Mouse (Mus musculus): ENCODE results near the gene Ulk4. TPM values are rescaled to one million over a fixed set of nuclear protein-coding genes. Genes with fewer than 3 reads are reported as not detected.

Ulk4 gene
- polyA plus RNA-seq, 1 experiment, result 2.9 TPM

DNA sequence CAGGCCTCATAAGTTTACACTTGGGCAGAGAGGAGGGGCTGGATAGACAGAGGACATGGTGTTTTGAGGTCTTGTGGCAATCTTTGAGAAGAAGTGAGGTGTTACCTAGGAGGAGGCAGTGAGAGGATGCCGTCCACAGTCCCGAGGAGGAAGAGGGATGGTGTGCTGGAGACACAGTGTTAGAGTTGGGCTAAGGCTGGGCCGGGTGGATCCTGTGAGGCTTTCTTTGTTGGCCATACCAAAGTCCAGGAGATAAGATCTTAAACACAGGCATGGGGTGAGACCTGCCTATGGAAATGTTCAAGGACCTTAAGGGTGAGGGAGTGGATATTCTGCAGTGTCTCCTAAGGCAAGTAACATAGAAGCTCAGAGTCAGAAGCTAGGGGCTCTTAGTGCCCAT lies 325.1 kb downstream of the Ulk4 start:
- no peak overlapping the region for H3K27ac ChIP-seq (ENCODE audit: control insufficient read depth, insufficient read depth, low read length)
- H3K36me3 ChIP-seq (ENCODE audit: control insufficient read depth, insufficient read depth, low read length), result peaks cover 71% of the 10 kb centered on the region
- WGBS, result 96% methylated on average over 3 of the region's 3 CpGs
- H3K4me1 ChIP-seq (replicated peaks; ENCODE audit: control insufficient read depth, insufficient read depth, low read length), result 0 out of 2 replicates have a peak, but pooled peaks cover 2% of the 10 kb centered on the region
- TF ChIP-seq POLR2A (IDR thresholded peaks at IDR 0.05; ENCODE audit: control insufficient read depth, extremely low read depth, insufficient read depth, low read length, poor library complexity) (no peak), CTCF (IDR thresholded peaks at IDR 0.05; ENCODE audit: borderline replicate concordance, control insufficient read depth, extremely low read depth, insufficient read depth, low read length, poor library complexity) (no peak)
- no peak for DNase-seq
- no peak overlapping the region for H3K4me3 ChIP-seq (ENCODE audit: control insufficient read depth, insufficient read depth, low read length)
- no peaks in the 10 kb centered on the region for H3K27me3 ChIP-seq (ENCODE audit: control insufficient read depth, insufficient read depth, low read length)

DNA sequence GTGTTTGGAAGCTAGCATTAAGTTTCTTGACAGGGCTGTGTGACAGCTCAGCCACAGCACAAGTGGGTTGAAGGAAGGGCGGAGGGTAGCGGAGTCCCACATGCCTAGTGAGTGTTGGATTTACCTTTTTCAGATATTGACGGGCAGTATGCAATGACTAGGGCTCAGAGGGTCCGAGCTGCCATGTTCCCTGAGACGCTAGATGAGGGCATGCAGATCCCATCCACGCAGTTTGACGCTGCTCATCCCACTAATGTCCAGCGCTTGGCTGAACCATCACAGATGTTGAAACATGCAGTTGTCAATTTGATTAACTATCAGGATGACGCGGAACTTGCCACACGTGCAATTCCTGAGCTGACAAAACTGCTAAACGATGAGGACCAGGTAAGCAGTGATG lies 326.2 kb downstream of the Ulk4 start:
- TF ChIP-seq CTCF (IDR thresholded peaks at IDR 0.05; ENCODE audit: borderline replicate concordance, control insufficient read depth, extremely low read depth, insufficient read depth, low read length, poor library complexity) (no peak), POLR2A (IDR thresholded peaks at IDR 0.05; ENCODE audit: control insufficient read depth, extremely low read depth, insufficient read depth, low read length, poor library complexity) (no peak)
- Histone ChIP-seq H3K27ac (ENCODE audit: control insufficient read depth, insufficient read depth, low read length) (no peak overlapping the region), H3K4me3 (ENCODE audit: control insufficient read depth, insufficient read depth, low read length) (no peak overlapping the region), H3K4me1 (replicated peaks; ENCODE audit: control insufficient read depth, insufficient read depth, low read length) (0 out of 2 replicates have a peak, but pooled peaks cover 2% of the 10 kb centered on the region), H3K36me3 (ENCODE audit: control insufficient read depth, insufficient read depth, low read length) (peaks cover 59% of the 10 kb centered on the region), H3K27me3 (ENCODE audit: control insufficient read depth, insufficient read depth, low read length) (no peaks in the 10 kb centered on the region)
- 95% methylated on average over 12 of the region's 12 CpGs for WGBS
- DNase-seq, result no peak

DNA sequence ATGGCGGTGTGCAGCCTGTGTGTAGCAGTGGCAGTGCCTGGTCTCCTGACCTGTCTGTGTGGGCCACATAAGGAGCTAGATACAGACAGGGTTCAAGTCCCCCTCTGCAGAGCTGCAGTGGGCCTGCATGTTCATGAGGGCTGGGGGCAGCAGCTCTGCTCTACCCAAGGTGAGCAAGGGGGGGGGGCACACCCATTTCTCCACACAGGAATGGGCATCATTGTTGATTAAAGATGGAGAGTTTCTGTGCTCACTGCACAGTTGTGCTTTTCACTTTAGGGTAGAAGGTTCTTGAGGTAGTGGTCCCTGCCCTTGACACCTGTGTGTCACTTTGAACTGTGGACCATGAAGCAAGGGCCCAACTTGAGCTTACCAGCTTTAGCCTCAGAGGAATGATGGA lies 328.2 kb downstream of the Ulk4 start:
- H3K27ac ChIP-seq (ENCODE audit: control insufficient read depth, insufficient read depth, low read length), result no peak overlapping the region
- peaks cover 40% of the 10 kb centered on the region for H3K36me3 ChIP-seq (ENCODE audit: control insufficient read depth, insufficient read depth, low read length)
- no peak for DNase-seq
- H3K4me3 ChIP-seq (ENCODE audit: control insufficient read depth, insufficient read depth, low read length), result no peak overlapping the region
- H3K27me3 ChIP-seq (ENCODE audit: control insufficient read depth, insufficient read depth, low read length), result no peaks in the 10 kb centered on the region
- H3K4me1 ChIP-seq (replicated peaks; ENCODE audit: control insufficient read depth, insufficient read depth, low read length), result peaks cover 4% of the 10 kb centered on the region; the same call in 1 of the 2 replicates
- TF ChIP-seq POLR2A (IDR thresholded peaks at IDR 0.05; ENCODE audit: control insufficient read depth, extremely low read depth, insufficient read depth, low read length, poor library complexity) (no peak), CTCF (IDR thresholded peaks at IDR 0.05; ENCODE audit: borderline replicate concordance, control insufficient read depth, extremely low read depth, insufficient read depth, low read length, poor library complexity) (no peak)
- 100% methylated on average over 1 of the region's 1 CpGs for WGBS

DNA sequence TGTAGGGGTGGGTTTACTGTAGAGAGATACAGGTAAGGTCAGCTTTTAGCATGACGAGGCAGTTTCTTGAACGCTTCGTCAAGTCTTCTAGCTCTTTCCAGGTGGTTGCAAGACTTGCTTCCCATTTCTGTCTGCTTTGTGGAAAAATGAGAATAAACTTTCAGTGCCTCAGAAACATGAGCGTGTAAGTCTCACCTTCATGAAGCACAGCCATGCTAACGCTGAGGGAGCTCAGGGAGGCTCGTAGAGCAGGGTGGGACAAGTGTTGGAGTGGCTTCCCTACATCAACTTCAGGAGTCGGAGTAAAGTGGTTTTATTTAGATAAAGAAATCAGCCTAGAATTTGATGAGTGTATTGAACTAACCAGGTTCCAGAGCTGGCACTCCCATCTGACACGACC lies 330.9 kb downstream of the Ulk4 start:
- Histone ChIP-seq H3K4me1 (replicated peaks; ENCODE audit: control insufficient read depth, insufficient read depth, low read length) (peaks cover 10% of the 10 kb centered on the region; the same call in 1 of the 2 replicates), H3K27me3 (ENCODE audit: control insufficient read depth, insufficient read depth, low read length) (no peaks in the 10 kb centered on the region), H3K4me3 (ENCODE audit: control insufficient read depth, insufficient read depth, low read length) (no peak overlapping the region), H3K36me3 (ENCODE audit: control insufficient read depth, insufficient read depth, low read length) (peaks cover 13% of the 10 kb centered on the region), H3K27ac (ENCODE audit: control insufficient read depth, insufficient read depth, low read length) (no peak overlapping the region)
- DNase-seq, result no peak
- 93% methylated on average over 8 of the region's 8 CpGs for WGBS
- TF ChIP-seq CTCF (IDR thresholded peaks at IDR 0.05; ENCODE audit: borderline replicate concordance, control insufficient read depth, extremely low read depth, insufficient read depth, low read length, poor library complexity) (no peak), POLR2A (IDR thresholded peaks at IDR 0.05; ENCODE audit: control insufficient read depth, extremely low read depth, insufficient read depth, low read length, poor library complexity) (no peak)

DNA sequence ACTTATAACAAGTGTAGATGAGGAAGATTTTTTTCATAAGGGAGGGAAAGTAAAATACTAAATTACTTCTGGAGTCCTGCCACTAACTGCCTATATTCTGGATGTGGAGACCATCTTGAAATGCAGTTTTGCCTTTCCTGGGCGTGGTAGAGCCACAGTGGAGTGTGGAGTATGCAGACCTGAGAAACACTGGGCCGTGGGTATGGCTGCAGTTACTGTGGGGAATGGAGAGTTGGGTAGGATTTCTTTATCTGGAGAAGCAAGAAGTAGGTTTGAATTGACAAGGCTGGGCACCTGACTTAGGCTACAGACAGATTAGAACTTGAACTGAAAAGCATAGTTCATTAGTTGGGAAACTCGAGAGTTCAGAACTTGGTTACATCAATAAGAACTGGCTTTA lies 332.8 kb downstream of the Ulk4 start:
- H3K4me1 ChIP-seq (replicated peaks; ENCODE audit: control insufficient read depth, insufficient read depth, low read length), result peaks cover 13% of the 10 kb centered on the region

DNA sequence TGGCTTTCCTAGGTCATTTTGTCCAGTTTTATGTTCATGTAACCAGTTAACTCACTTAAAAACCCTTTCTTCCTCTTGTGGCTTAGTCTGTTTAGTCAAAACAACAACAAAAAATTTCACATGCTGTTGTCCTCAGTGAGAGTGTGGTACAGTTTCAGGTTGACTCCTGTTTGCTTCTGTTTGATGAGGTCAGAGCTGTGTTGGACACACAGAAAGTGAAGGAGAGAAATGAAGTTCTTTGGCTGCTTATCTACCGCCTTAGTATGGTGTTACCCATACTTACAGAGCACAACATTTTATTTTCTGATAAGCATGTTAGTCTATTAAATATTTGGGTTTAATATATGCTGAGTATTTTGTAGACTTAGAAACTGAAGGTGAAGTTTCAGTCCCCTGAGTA lies 333.2 kb downstream of the Ulk4 start:
- DNase-seq, result no peak
- no peak for TF ChIP-seq CTCF (IDR thresholded peaks at IDR 0.05; ENCODE audit: borderline replicate concordance, control insufficient read depth, extremely low read depth, insufficient read depth, low read length, poor library complexity)
- no peak for TF ChIP-seq POLR2A (IDR thresholded peaks at IDR 0.05; ENCODE audit: control insufficient read depth, extremely low read depth, insufficient read depth, low read length, poor library complexity)
- 78% methylated on average over 1 of the region's 1 CpGs for WGBS
- H3K36me3 ChIP-seq (ENCODE audit: control insufficient read depth, insufficient read depth, low read length), result no peaks in the 10 kb centered on the region
- peaks cover 12% of the 10 kb centered on the region for H3K4me1 ChIP-seq (replicated peaks; ENCODE audit: control insufficient read depth, insufficient read depth, low read length)
- no peak overlapping the region for H3K27ac ChIP-seq (ENCODE audit: control insufficient read depth, insufficient read depth, low read length)
- no peak overlapping the region for H3K4me3 ChIP-seq (ENCODE audit: control insufficient read depth, insufficient read depth, low read length)
- H3K27me3 ChIP-seq (ENCODE audit: control insufficient read depth, insufficient read depth, low read length), result no peaks in the 10 kb centered on the region

More for the DNA sequence above, 332.8 kb downstream of the Ulk4 start:
- Histone ChIP-seq H3K27ac (ENCODE audit: control insufficient read depth, insufficient read depth, low read length) (no peak overlapping the region), H3K27me3 (ENCODE audit: control insufficient read depth, insufficient read depth, low read length) (no peaks in the 10 kb centered on the region), H3K4me3 (ENCODE audit: control insufficient read depth, insufficient read depth, low read length) (no peak overlapping the region), H3K36me3 (ENCODE audit: control insufficient read depth, insufficient read depth, low read length) (no peaks in the 10 kb centered on the region)
- TF ChIP-seq CTCF (IDR thresholded peaks at IDR 0.05; ENCODE audit: borderline replicate concordance, control insufficient read depth, extremely low read depth, insufficient read depth, low read length, poor library complexity) (no peak), POLR2A (IDR thresholded peaks at IDR 0.05; ENCODE audit: control insufficient read depth, extremely low read depth, insufficient read depth, low read length, poor library complexity) (no peak)
- DNase-seq, result no peak
- 87% methylated on average over 3 of the region's 3 CpGs for WGBS

DNA sequence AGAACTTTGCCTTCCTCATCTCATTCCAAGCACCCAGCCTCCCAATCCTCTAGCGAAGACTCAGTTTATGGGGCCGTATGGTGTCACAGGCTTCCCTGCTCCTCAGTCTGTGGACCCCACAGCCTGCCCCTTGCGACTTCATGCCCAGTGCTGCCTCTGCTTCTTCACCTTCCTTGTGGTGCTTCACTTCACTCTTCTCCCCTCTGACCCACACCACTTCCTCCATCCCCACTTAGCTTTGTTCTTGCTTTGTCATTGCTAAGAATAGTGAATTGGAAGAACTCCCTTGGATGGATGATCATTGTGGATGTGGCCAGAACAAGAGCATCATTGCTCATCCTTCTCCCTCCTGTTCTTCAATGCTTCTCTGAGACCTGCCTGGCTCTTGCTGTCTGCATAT lies 336.1 kb downstream of the Ulk4 start:
- 59% methylated on average over 3 of the region's 3 CpGs for WGBS
- peaks cover 18% of the 10 kb centered on the region for H3K4me1 ChIP-seq (replicated peaks; ENCODE audit: control insufficient read depth, insufficient read depth, low read length)
- TF ChIP-seq CTCF (IDR thresholded peaks at IDR 0.05; ENCODE audit: borderline replicate concordance, control insufficient read depth, extremely low read depth, insufficient read depth, low read length, poor library complexity) (no peak), POLR2A (IDR thresholded peaks at IDR 0.05; ENCODE audit: control insufficient read depth, extremely low read depth, insufficient read depth, low read length, poor library complexity) (no peak)
- no peak for DNase-seq
- no peaks in the 10 kb centered on the region for H3K27me3 ChIP-seq (ENCODE audit: control insufficient read depth, insufficient read depth, low read length)
- no peak overlapping the region for H3K4me3 ChIP-seq (ENCODE audit: control insufficient read depth, insufficient read depth, low read length)
- no peak overlapping the region for H3K27ac ChIP-seq (ENCODE audit: control insufficient read depth, insufficient read depth, low read length)
- no peaks in the 10 kb centered on the region for H3K36me3 ChIP-seq (ENCODE audit: control insufficient read depth, insufficient read depth, low read length)

All from thymus, adult 2 months (tissue).